Mouse (Mus musculus) ES-E14 (cell line): Measurements from ENCODE around the gene D7Ertd443e. TPM values are rescaled to one million over a fixed set of nuclear protein-coding genes. Genes with fewer than 3 reads are reported as not detected.
A peak's percentile ranks its signal among the peaks of the same experiment; 100 is the strongest.

Experiments used
- DNase-seq: peaks from one replicate; pipeline ENCODE4 v3.0.0-alpha.2; 2013; ENCODE audit warnings: low read depth, low spot score
- H3K27ac ChIP-seq: 2 replicates; pipeline ENCODE4 v1.5.1; 2012; ENCODE audit warnings: low read depth, mild to moderate bottlenecking, low read length, moderate library complexity, mixed read lengths; ENCODE audit not compliant: poor library complexity, insufficient read depth, severe bottlenecking
- H3K36me3 ChIP-seq: 2 replicates; pipeline ENCODE4 v1.6.1; 2012; ENCODE audit warnings: mild to moderate bottlenecking, low read length, moderate library complexity, mixed read lengths; ENCODE audit not compliant: control insufficient read depth, poor library complexity, insufficient read depth, severe bottlenecking
- H3K4me1 ChIP-seq, 2 experiments: fragments of 150-350 bp in 1 of 2; sonication (generic) in 1 of 2; 2 replicates each; pipeline ENCODE4 v1.6.1; 2012; ENCODE audit warnings: low read length in 2 of 2, mild to moderate bottlenecking in 1 of 2, mixed read lengths in 1 of 2; ENCODE audit not compliant: control insufficient read depth in 2 of 2, insufficient read depth in 2 of 2, poor library complexity in 1 of 2
- H3K4me3 ChIP-seq, 2 experiments: fragments of 150-350 bp in 1 of 2; sonication (generic) in 1 of 2; 2 replicates each; pipeline ENCODE4 v1.5.1; 2012; ENCODE audit warnings: low read length in 2 of 2, low read depth in 1 of 2, mild to moderate bottlenecking in 1 of 2, mixed read lengths in 1 of 2; ENCODE audit not compliant: insufficient read depth in 1 of 2, poor library complexity in 1 of 2, severe bottlenecking in 1 of 2
- H3K9ac ChIP-seq: 2 replicates; pipeline ENCODE4 v1.6.1; 2012; ENCODE audit warnings: low read depth, mild to moderate bottlenecking, low read length, mixed read lengths; ENCODE audit not compliant: poor library complexity, insufficient read depth, severe bottlenecking
- H3K9me3 ChIP-seq: fragments of 150-350 bp; sonication (generic); 2 replicates; pipeline ENCODE4 v1.6.1; 2012; ENCODE audit warnings: low read depth, mild to moderate bottlenecking, low read length; ENCODE audit not compliant: control insufficient read depth, insufficient read depth
- CHD2 ChIP-seq: IDR thresholded peaks from 2 replicates; pipeline ENCODE4 v1.6.1; 2014; ENCODE audit warnings: mild to moderate bottlenecking, low read depth, low read length, inconsistent platforms
- HCFC1 ChIP-seq: IDR thresholded peaks from 2 replicates; pipeline ENCODE4 v1.6.1; 2012; ENCODE audit warnings: low read length, inconsistent platforms, borderline replicate concordance; ENCODE audit not compliant: insufficient read depth
- MAFK ChIP-seq: IDR thresholded peaks from 2 replicates; pipeline ENCODE4 v1.6.1; 2014; ENCODE audit warnings: mild to moderate bottlenecking, low read depth, low read length, inconsistent platforms; ENCODE audit not compliant: insufficient read depth
- ZC3H11A ChIP-seq: IDR thresholded peaks from 2 replicates; pipeline ENCODE4 v1.6.1; 2012; ENCODE audit warnings: low read depth, mild to moderate bottlenecking, inconsistent platforms, low read length, borderline replicate concordance
- ZNF384 ChIP-seq: IDR thresholded peaks from 2 replicates; pipeline ENCODE4 v1.6.1; 2012; ENCODE audit warnings: low read depth, low read length, inconsistent platforms
- in situ Hi-C, 2 experiments: fragments of 600-800 bp; cut with MboI; formaldehyde crosslinking; loops; one replicate each; pipeline ENCODE4 v1.15.1; 2025; ENCODE audit warnings: low sequenced_read_pairs in 2 of 2, inconsistent platforms in 1 of 2; ENCODE audit not compliant: unreplicated experiment in 2 of 2
- total RNA-seq: library from RNA; depleted of rRNA; stranded (reverse); fragments of 300-350 nt; gene quantifications from 2 replicates; pipeline ENCODE4 v1.2.3, GENCODE M21; 2012

D7Ertd443e gene
- total RNA-seq, 1 experiment = not detected

GRCm38 (mm10) chr7:134302084-134302483 lies 83.4 kb downstream of the D7Ertd443e start:
- peaks cover 0 to 3% of the 10 kb centered on the region in 2 experiments; a peak in 1 of 4 replicates for H3K4me1 ChIP-seq
- H3K36me3 ChIP-seq = no peaks in the 10 kb centered on the region
- no peak overlapping the region for H3K4me3 ChIP-seq
- no peak for DNase-seq
- no peaks in the 10 kb centered on the region for H3K9me3 ChIP-seq
- TF ChIP-seq ZC3H11A (no peak), CHD2 (no peak), HCFC1 (no peak), ZNF384 (no peak), MAFK (no peak)
- no peak overlapping the region for H3K9ac ChIP-seq
- in situ Hi-C loops = no loop called here
- no peak overlapping the region for H3K27ac ChIP-seq

GRCm38 (mm10) chr7:134301285-134301684 lies 84.2 kb downstream of the D7Ertd443e start:
- 0 out of 2 replicates have a peak, but pooled peaks have one; percentile 18 for TF ChIP-seq ZC3H11A
- no peak for TF ChIP-seq CHD2
- DNase-seq = peak; percentile 54
- Histone ChIP-seq H3K9me3 (no peaks in the 10 kb centered on the region), H3K4me1 (peaks cover 0 to 3% of the 10 kb centered on the region in 2 experiments; a peak in 1 of 4 replicates), H3K27ac (no peak overlapping the region), H3K9ac (no peak overlapping the region), H3K4me3 (no peak overlapping the region), H3K36me3 (no peaks in the 10 kb centered on the region)
- in situ Hi-C loops = no loop called here

DNA sequence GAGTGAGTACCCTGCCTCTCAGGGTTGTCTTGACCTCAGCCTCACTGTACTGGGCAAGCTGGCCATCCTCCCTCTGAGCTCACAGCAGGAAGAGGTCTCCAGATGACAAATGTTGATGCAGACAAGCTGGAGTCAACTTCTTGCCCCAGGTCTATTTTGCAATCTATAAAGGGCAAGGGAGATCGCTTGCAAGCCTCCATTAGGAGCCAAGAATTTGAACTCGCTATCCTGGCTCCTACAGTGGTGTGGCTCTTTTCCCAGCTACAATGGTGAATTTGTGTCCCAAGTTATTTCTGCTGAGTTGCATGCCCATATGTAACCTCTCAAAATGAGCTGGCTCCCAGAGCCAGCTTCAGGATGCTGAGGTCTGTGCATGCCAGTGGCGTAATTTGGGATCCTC lies 92.7 kb downstream of the D7Ertd443e start:
- no peaks in the 10 kb centered on the region for H3K36me3 ChIP-seq
- no peaks in the 10 kb centered on the region for H3K4me1 ChIP-seq
- no peak overlapping the region for H3K9ac ChIP-seq
- no peak for TF ChIP-seq HCFC1
- TF ChIP-seq ZC3H11A = no peak
- no peak for TF ChIP-seq CHD2
- no peak for TF ChIP-seq MAFK
- no peak for TF ChIP-seq ZNF384
- H3K27ac ChIP-seq = no peak overlapping the region
- no peak for DNase-seq
- H3K4me3 ChIP-seq = no peak overlapping the region
- in situ Hi-C loops = no loop called here
- no peaks in the 10 kb centered on the region for H3K9me3 ChIP-seq

- Histone ChIP-seq H3K27ac (no peak overlapping the region), H3K9me3 (no peaks in the 10 kb centered on the region), H3K36me3 (no peaks in the 10 kb centered on the region), H3K9ac (no peak overlapping the region), H3K4me3 (no peak overlapping the region), H3K4me1 (no peaks in the 10 kb centered on the region)
- TF ChIP-seq CHD2 (no peak), MAFK (no peak), ZNF384 (no peak), ZC3H11A (no peak), HCFC1 (no peak)
- in situ Hi-C loops = no loop called here
- no peak for DNase-seq
Measured at GRCm38 (mm10) chr7:134289611-134290301, 95.7 kb downstream of the D7Ertd443e start.

GRCm38 (mm10) chr7:134289126-134289525 lies 96.3 kb downstream of the D7Ertd443e start:
- no peak overlapping the region for H3K27ac ChIP-seq
- no peaks in the 10 kb centered on the region for H3K36me3 ChIP-seq
- in situ Hi-C loops = no loop called here
- no peak overlapping the region for H3K4me3 ChIP-seq
- H3K9ac ChIP-seq = no peak overlapping the region
- TF ChIP-seq ZNF384 = no peak
- no peak for TF ChIP-seq MAFK
- TF ChIP-seq HCFC1 = no peak
- no peak for TF ChIP-seq ZC3H11A
- TF ChIP-seq CHD2 = no peak
- no peaks in the 10 kb centered on the region for H3K9me3 ChIP-seq
- no peak for DNase-seq
- H3K4me1 ChIP-seq = no peaks in the 10 kb centered on the region
